Mouse (Mus musculus): ENCODE measurements at regions not wholly inside any gene's neighbourhood (a gene's known extent, or its start where the extent isn't known, plus 50 kb on each side); places are given as distances from the start of the nearest gene placed in this dataset.

DNA sequence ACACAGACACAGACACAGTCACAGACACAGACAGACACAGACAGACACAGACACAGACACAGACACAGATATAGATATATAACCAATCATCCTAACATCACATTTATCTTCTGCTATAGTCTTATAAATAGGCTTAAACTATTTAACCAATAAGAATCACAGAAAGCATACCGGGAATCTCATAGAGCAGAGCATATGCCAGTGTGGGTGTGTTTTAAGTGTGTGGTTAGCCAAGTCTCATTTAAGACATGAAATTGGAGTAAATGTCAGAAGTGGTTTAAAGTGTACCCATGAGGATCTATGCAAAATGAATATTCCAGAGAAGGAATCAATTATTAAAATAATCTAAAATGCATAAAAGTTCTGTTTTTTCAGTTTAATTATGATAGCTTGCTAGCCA is 99.2 kb upstream of the Adamts5 start:
- TF ChIP-seq CTCF (IDR thresholded peaks at IDR 0.05; ENCODE audit: borderline replicate concordance, insufficient read depth, low read depth, low read length) (no peak), POLR2A (IDR thresholded peaks at IDR 0.05; ENCODE audit: borderline replicate concordance, insufficient read depth, low read length) (no peak)
